Comparison of ENCODE assay signal across 13 mouse cellular contexts in the genomic region with DNA sequence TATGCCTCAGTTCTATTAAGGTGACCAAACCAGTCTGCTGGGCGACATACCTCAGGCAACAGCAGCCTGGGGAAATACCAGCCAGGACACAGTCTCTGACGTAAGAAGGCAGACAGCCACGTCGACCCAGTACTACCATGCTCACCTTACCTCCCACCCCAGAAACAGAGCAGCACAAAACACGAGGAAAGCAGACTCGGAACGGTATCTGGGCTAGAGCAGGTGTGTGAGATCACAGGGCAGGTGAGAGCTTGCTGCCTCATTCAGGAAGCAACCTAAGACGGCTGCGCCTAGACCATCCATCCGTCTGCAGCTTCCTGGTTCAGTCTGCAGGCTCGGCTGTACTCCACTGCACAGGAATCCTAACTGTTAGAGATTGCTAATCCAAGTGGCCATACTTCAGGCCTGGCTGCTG. TPM values are rescaled to one million over a fixed set of nuclear protein-coding genes. Genes with fewer than 3 reads are reported as not detected.
A peak's percentile ranks its signal among the peaks of the same experiment; 100 is the strongest.
DNase-seq lines count a peak whose midpoint lies in the region; ATAC-seq and TF ChIP-seq lines count a peak whose summit lies in the region.
"Had no signal": no experiment of that assay in that cellular context is flagged by ENCODE, and none has a peak within 500 bp of the region (broad histone marks: within the 10 kb centered on the region; RNA-seq: fewer than 3 reads in every experiment).

No protein-coding gene starts in this region.

- no peak for ATAC-seq in hindbrain, embryonic 12.5 days (ENCODE audit: low FRiP score)
- ATAC-seq in intestine, postnatal 0 days: peak; percentile 63
- no peak for ATAC-seq in erythroblast, adult 5-6 weeks (replicated peaks; ENCODE audit: low FRiP score, poor library complexity, severe bottlenecking)
- no peak for ATAC-seq in midbrain, embryonic 15.5 days (replicated peaks)

- no peak for TF ChIP-seq POLR2A in small intestine, adult 2 months (IDR thresholded peaks at IDR 0.05; ENCODE audit: low read depth, low read length)

- H3K27ac ChIP-seq in hindbrain, embryonic 10.5 days: 0 out of 2 replicates have a peak overlapping the region, but pooled peaks have one; percentile 46
- no peak overlapping the region for H3K27ac ChIP-seq in hindbrain, embryonic 12.5 days
- H3K27ac ChIP-seq in intestine, postnatal 0 days (ENCODE audit: low read depth, low read length): no peak overlapping the region
- H3K27ac ChIP-seq in small intestine, adult 2 months (ENCODE audit: insufficient read depth, low read depth, low read length): no peak overlapping the region
- H3K27ac ChIP-seq in midbrain, embryonic 15.5 days: no peak overlapping the region
- H3K27ac ChIP-seq: gastrocnemius, adult 2 months; heart, adult 2 months; liver, embryonic 13.5 days had no signal

- no peaks in the 10 kb centered on the region for H3K27me3 ChIP-seq in hindbrain, embryonic 10.5 days (ENCODE audit: insufficient read depth, poor library complexity, severe bottlenecking)
- no peaks in the 10 kb centered on the region for H3K27me3 ChIP-seq in hindbrain, embryonic 12.5 days
- no peaks in the 10 kb centered on the region for H3K27me3 ChIP-seq in intestine, postnatal 0 days (replicated peaks; ENCODE audit: control insufficient read depth, insufficient read depth, low read length)
- H3K27me3 ChIP-seq in small intestine, adult 2 months (ENCODE audit: control insufficient read depth, insufficient read depth, low read length): no peaks in the 10 kb centered on the region
- no peaks in the 10 kb centered on the region for H3K27me3 ChIP-seq in midbrain, embryonic 15.5 days (replicated peaks)
- H3K27me3 ChIP-seq: liver, embryonic 13.5 days had no signal

- H3K36me3 ChIP-seq in hindbrain, embryonic 10.5 days: no peaks in the 10 kb centered on the region
- H3K36me3 ChIP-seq in hindbrain, embryonic 12.5 days: no peaks in the 10 kb centered on the region
- no peaks in the 10 kb centered on the region for H3K36me3 ChIP-seq in intestine, postnatal 0 days (ENCODE audit: control insufficient read depth, insufficient read depth)
- no peaks in the 10 kb centered on the region for H3K36me3 ChIP-seq in small intestine, adult 2 months (ENCODE audit: control insufficient read depth, insufficient read depth, low read length)
- H3K36me3 ChIP-seq in midbrain, embryonic 15.5 days (replicated peaks): no peaks in the 10 kb centered on the region
- H3K36me3 ChIP-seq: liver, embryonic 13.5 days had no signal

- no peaks in the 10 kb centered on the region for H3K9me3 ChIP-seq in hindbrain, embryonic 10.5 days
- H3K9me3 ChIP-seq in hindbrain, embryonic 12.5 days (replicated peaks): no peaks in the 10 kb centered on the region
- H3K9me3 ChIP-seq in intestine, postnatal 0 days (ENCODE audit: control insufficient read depth): no peaks in the 10 kb centered on the region
- no peaks in the 10 kb centered on the region for H3K9me3 ChIP-seq in midbrain, embryonic 15.5 days
- H3K9me3 ChIP-seq: liver, embryonic 13.5 days had no signal

- 89% methylated on average over 11 of the region's 11 CpGs for WGBS in hindbrain, embryonic 10.5 days
- WGBS in hindbrain, embryonic 12.5 days: 88% methylated on average over 11 of the region's 11 CpGs
- WGBS in intestine, postnatal 0 days: 48% methylated on average over 11 of the region's 11 CpGs
- WGBS in small intestine, adult 2 months: 36% methylated on average over 11 of the region's 11 CpGs
- WGBS in midbrain, embryonic 15.5 days: 89% methylated on average over 11 of the region's 11 CpGs

- no peak overlapping the region for H3K9ac ChIP-seq in hindbrain, embryonic 12.5 days
- no peak overlapping the region for H3K9ac ChIP-seq in intestine, postnatal 0 days (ENCODE audit: low read depth, low read length)
- H3K9ac ChIP-seq in midbrain, embryonic 15.5 days: no peak overlapping the region
- H3K9ac ChIP-seq: liver, embryonic 13.5 days had no signal

- no peak overlapping the region for H3K4me3 ChIP-seq in hindbrain, embryonic 10.5 days
- H3K4me3 ChIP-seq in hindbrain, embryonic 12.5 days: no peak overlapping the region
- no peak overlapping the region for H3K4me3 ChIP-seq in intestine, postnatal 0 days (ENCODE audit: low read depth, low read length)
- peak overlapping the region; percentile 34 for H3K4me3 ChIP-seq in small intestine, adult 2 months (ENCODE audit: low read depth, low read length)
- H3K4me3 ChIP-seq in midbrain, embryonic 15.5 days: no peak overlapping the region
- H3K4me3 ChIP-seq: gastrocnemius, adult 2 months; heart, adult 2 months; liver, embryonic 13.5 days had no signal

- no peak for DNase-seq in hindbrain, embryonic 10.5 days (ENCODE audit: low spot score)
- DNase-seq in kidney, postnatal 14 days: peak; percentile 42
- DNase-seq in cerebellum, adult 11 months: no peak
- DNase-seq: adrenal gland, postnatal 36 days; gastrocnemius, adult 2 months; heart, adult 2 months; liver, embryonic 13.5 days; thymus, adult 2 months had no signal

- no peak overlapping the region for H3K4me2 ChIP-seq in hindbrain, embryonic 12.5 days (replicated peaks)
- peak overlapping the region; percentile 4 for H3K4me2 ChIP-seq in intestine, postnatal 0 days (replicated peaks; ENCODE audit: low read depth)
- no peak overlapping the region for H3K4me2 ChIP-seq in midbrain, embryonic 15.5 days
- H3K4me2 ChIP-seq: liver, embryonic 13.5 days had no signal

- TF ChIP-seq CTCF in intestine, postnatal 0 days (IDR thresholded peaks at IDR 0.05; ENCODE audit: low read depth): no peak
- TF ChIP-seq CTCF in small intestine, adult 2 months (IDR thresholded peaks at IDR 0.05; ENCODE audit: extremely low read depth, insufficient read length, insufficient replicate concordance, low read depth, low read length): no peak

- H3K4me1 ChIP-seq in hindbrain, embryonic 10.5 days (replicated peaks): peaks cover 33% of the 10 kb centered on the region
- peaks cover 23% of the 10 kb centered on the region for H3K4me1 ChIP-seq in hindbrain, embryonic 12.5 days
- H3K4me1 ChIP-seq in intestine, postnatal 0 days (replicated peaks; ENCODE audit: control insufficient read depth, insufficient read depth, low read length): no peaks in the 10 kb centered on the region
- no peaks in the 10 kb centered on the region; the same call in 1 of the 2 replicates for H3K4me1 ChIP-seq in small intestine, adult 2 months (ENCODE audit: control insufficient read depth, insufficient read depth, insufficient read length, low read length)
- peaks cover 12% of the 10 kb centered on the region; the same call in 1 of the 2 replicates for H3K4me1 ChIP-seq in midbrain, embryonic 15.5 days

RNA-seq across cellular contexts. Expression of a gene that starts 45.4 kb away (rescaled TPM):
- 19.4 and 19.7 TPM in 2 replicates for polyA plus RNA-seq in hindbrain, embryonic 10.5 days (2016; fragmentation: Nextera tagmentation; extraction: Ambion mirVana)
- 25.7 and 28.2 TPM in 2 replicates for polyA plus RNA-seq in hindbrain, embryonic 12.5 days (2016; fragmentation: Nextera tagmentation; extraction: Ambion mirVana)
- polyA plus RNA-seq in intestine, postnatal 0 days (2015; fragmentation: Nextera tagmentation; extraction: Ambion mirVana): 3.0 and 3.3 TPM in 2 replicates
- polyA plus RNA-seq in small intestine, adult 2 months (2012; rRNA removed): 1.3 and 1.8 TPM in 2 replicates
- total RNA-seq in erythroblast, adult 5-6 weeks (2015; ENCODE audit: low replicate concordance): 29.0 and 29.7 TPM in 2 replicates
- 14.4 and 15.7 TPM in 2 replicates for total RNA-seq in erythroblast, adult 5-6 weeks (2017; ENCODE audit: low replicate concordance)
- polyA plus RNA-seq in midbrain, embryonic 15.5 days (2015; fragmentation: Nextera tagmentation; extraction: Ambion mirVana): 26.3 and 30.8 TPM in 2 replicates
